Comparison of ENCODE assay signal across 35 mouse cellular contexts in genomic region chr4:149851554-149851953, GRCm38 (mm10).
"Had no signal": no experiment of that assay in that cellular context is flagged by ENCODE, and none has a peak within 500 bp of the region (broad histone marks: within the 10 kb centered on the region; RNA-seq: fewer than 3 reads in every experiment).

No protein-coding gene starts in this region.

- H3K9ac ChIP-seq: heart, embryonic 12.5 days; heart, embryonic 13.5 days; heart, embryonic 15.5 days; hindbrain, embryonic 12.5 days; hindbrain, embryonic 13.5 days; hindbrain, embryonic 14.5 days; hindbrain, embryonic 15.5 days; intestine, embryonic 15.5 days; kidney, embryonic 15.5 days had no signal

- H3K4me3 ChIP-seq: heart, embryonic 10.5 days; heart, embryonic 12.5 days; heart, embryonic 13.5 days; heart, embryonic 15.5 days; hindbrain, embryonic 10.5 days; hindbrain, embryonic 12.5 days; hindbrain, embryonic 13.5 days; hindbrain, embryonic 15.5 days; intestine, embryonic 15.5 days; kidney, embryonic 15.5 days; layer of hippocampus, adult 2 months had no signal

- H3K36me3 ChIP-seq: heart, embryonic 10.5 days; heart, embryonic 12.5 days; heart, embryonic 13.5 days; heart, embryonic 15.5 days; hindbrain, embryonic 10.5 days; hindbrain, embryonic 12.5 days; hindbrain, embryonic 13.5 days; hindbrain, embryonic 15.5 days; intestine, embryonic 15.5 days; kidney, embryonic 15.5 days had no signal

- DNase-seq: heart, postnatal 10 days; heart, postnatal 14 days; heart, postnatal 36 days; heart, postnatal 4 days; kidney, adult 11 months; kidney, adult 18-20 months; kidney, adult 2 months; kidney, adult 8-10 months; kidney, adult 9 months; kidney, postnatal 10 days; kidney, postnatal 14 days; kidney, postnatal 25 days; kidney, postnatal 36 days; kidney, postnatal 4 days; layer of hippocampus, adult 9-11 months; layer of hippocampus, postnatal 36 days had no signal

- ATAC-seq: hindbrain, embryonic 16.5 days; hindbrain, postnatal 0 days; inflammation-experienced regulatory T-cells, adult 6 months; intestine, embryonic 15.5 days; intestine, embryonic 16.5 days; intestine, postnatal 0 days had no signal

- H3K27me3 ChIP-seq: heart, embryonic 12.5 days; heart, embryonic 13.5 days; hindbrain, embryonic 12.5 days; hindbrain, embryonic 13.5 days; hindbrain, embryonic 15.5 days; intestine, embryonic 15.5 days had no signal

- H3K4me2 ChIP-seq: heart, embryonic 11.5 days; heart, embryonic 12.5 days; heart, embryonic 13.5 days; heart, embryonic 15.5 days; hindbrain, embryonic 12.5 days; hindbrain, embryonic 13.5 days; hindbrain, embryonic 14.5 days; hindbrain, embryonic 15.5 days; intestine, embryonic 15.5 days; kidney, embryonic 15.5 days had no signal

- H3K9me3 ChIP-seq: heart, embryonic 10.5 days; heart, embryonic 12.5 days; heart, embryonic 13.5 days; heart, embryonic 15.5 days; hindbrain, embryonic 10.5 days; hindbrain, embryonic 12.5 days; hindbrain, embryonic 13.5 days; hindbrain, embryonic 15.5 days; intestine, embryonic 15.5 days; kidney, embryonic 15.5 days had no signal

- H3K27ac ChIP-seq: heart, embryonic 10.5 days; heart, embryonic 13.5 days; heart, embryonic 15.5 days; hindbrain, embryonic 10.5 days; hindbrain, embryonic 12.5 days; hindbrain, embryonic 13.5 days; hindbrain, embryonic 14.5 days; hindbrain, embryonic 15.5 days; hindbrain, postnatal 0 days; intestine, embryonic 15.5 days; kidney, embryonic 15.5 days; kidney, postnatal 0 days; layer of hippocampus, adult 2 months had no signal
